Mouse (Mus musculus): ENCODE measurements around the gene Abcc3. TPM values are rescaled to one million over a fixed set of nuclear protein-coding genes. Genes with fewer than 3 reads are reported as not detected.

Gene Abcc3
- total and polyA plus RNA-seq, 2 experiments from 2014 or later, result 0.97 to 1.1 TPM

GRCm38 (mm10) chr11:94320969-94321930 is 71.5 kb downstream of the Abcc3 start:
- under 1% methylated on average over 67 of the region's 67 CpGs for WGBS
- H3K27ac ChIP-seq (ENCODE audit: low read depth, low read length), result peak overlapping the region; percentile 98
- ATAC-seq, result peak; percentile 79
- H3K4me1 ChIP-seq (ENCODE audit: insufficient read depth), result peaks cover 22% of the 10 kb centered on the region
- H3K36me3 ChIP-seq (ENCODE audit: insufficient read depth), result no peaks in the 10 kb centered on the region
- no peaks in the 10 kb centered on the region for H3K9me3 ChIP-seq (ENCODE audit: low read length)
- no peak for TF ChIP-seq CTCF (IDR thresholded peaks at IDR 0.05; ENCODE audit: low read depth)
- peak overlapping the region; percentile 70 for H3K4me2 ChIP-seq (ENCODE audit: low read depth)
- peak overlapping the region; percentile 100 for H3K4me3 ChIP-seq (ENCODE audit: low read depth, low read length)
- peak overlapping the region; percentile 99 for H3K9ac ChIP-seq
- no peak for DNase-seq
- H3K27me3 ChIP-seq (ENCODE audit: insufficient read depth, low read length), result no peaks in the 10 kb centered on the region

- WGBS, result 69% methylated on average over 5 of the region's 5 CpGs
- Histone ChIP-seq H3K4me3 (ENCODE audit: low read depth, low read length) (no peak overlapping the region), H3K36me3 (ENCODE audit: insufficient read depth) (no peaks in the 10 kb centered on the region), H3K27ac (ENCODE audit: low read depth, low read length) (no peak overlapping the region), H3K9me3 (ENCODE audit: low read length) (no peaks in the 10 kb centered on the region), H3K9ac (no peak overlapping the region), H3K4me2 (ENCODE audit: low read depth) (no peak overlapping the region; the same call in 1 of the 2 replicates), H3K4me1 (ENCODE audit: insufficient read depth) (peaks cover 29% of the 10 kb centered on the region), H3K27me3 (ENCODE audit: insufficient read depth, low read length) (no peaks in the 10 kb centered on the region)
- ATAC-seq (no peak), DNase-seq (no peak)
- TF ChIP-seq CTCF (IDR thresholded peaks at IDR 0.05; ENCODE audit: low read depth), result no peak
Measured at GRCm38 (mm10) chr11:94318056-94318455, 74.7 kb downstream of the Abcc3 start.

- H3K36me3 ChIP-seq (ENCODE audit: insufficient read depth), result no peaks in the 10 kb centered on the region
- H3K9ac ChIP-seq, result no peak overlapping the region
- no peak overlapping the region for H3K27ac ChIP-seq (ENCODE audit: low read depth, low read length)
- no peak for TF ChIP-seq CTCF (IDR thresholded peaks at IDR 0.05; ENCODE audit: low read depth)
- H3K4me2 ChIP-seq (ENCODE audit: low read depth), result peak overlapping the region; percentile 2; the same call in 1 of the 2 replicates
- ATAC-seq (no peak), DNase-seq (no peak)
- 58% methylated on average over 4 of the region's 4 CpGs for WGBS
- no peaks in the 10 kb centered on the region for H3K9me3 ChIP-seq (ENCODE audit: low read length)
- peaks cover 29% of the 10 kb centered on the region for H3K4me1 ChIP-seq (ENCODE audit: insufficient read depth)
- H3K27me3 ChIP-seq (ENCODE audit: insufficient read depth, low read length), result no peaks in the 10 kb centered on the region
- H3K4me3 ChIP-seq (ENCODE audit: low read depth, low read length), result no peak overlapping the region
Measured at GRCm38 (mm10) chr11:94317515-94317914, 75.3 kb downstream of the Abcc3 start.

GRCm38 (mm10) chr11:94317014-94317413 is 75.8 kb downstream of the Abcc3 start:
- no peak overlapping the region for H3K9ac ChIP-seq
- no peak for ATAC-seq
- no peaks in the 10 kb centered on the region for H3K36me3 ChIP-seq (ENCODE audit: insufficient read depth)
- H3K27ac ChIP-seq (ENCODE audit: low read depth, low read length), result no peak overlapping the region
- no peaks in the 10 kb centered on the region for H3K27me3 ChIP-seq (ENCODE audit: insufficient read depth, low read length)
- no peaks in the 10 kb centered on the region for H3K9me3 ChIP-seq (ENCODE audit: low read length)
- DNase-seq, result no peak
- H3K4me3 ChIP-seq (ENCODE audit: low read depth, low read length), result no peak overlapping the region
- no peak overlapping the region for H3K4me2 ChIP-seq (ENCODE audit: low read depth)
- H3K4me1 ChIP-seq (ENCODE audit: insufficient read depth), result peaks cover 26% of the 10 kb centered on the region
- 72% methylated on average over 1 of the region's 1 CpGs for WGBS
- no peak for TF ChIP-seq CTCF (IDR thresholded peaks at IDR 0.05; ENCODE audit: low read depth)

GRCm38 (mm10) chr11:94316528-94316927 is 76.3 kb downstream of the Abcc3 start:
- peaks cover 26% of the 10 kb centered on the region for H3K4me1 ChIP-seq (ENCODE audit: insufficient read depth)
- TF ChIP-seq CTCF (IDR thresholded peaks at IDR 0.05; ENCODE audit: low read depth), result no peak
- no peak for ATAC-seq
- H3K27me3 ChIP-seq (ENCODE audit: insufficient read depth, low read length), result no peaks in the 10 kb centered on the region
- no peak for DNase-seq
- H3K27ac ChIP-seq (ENCODE audit: low read depth, low read length), result no peak overlapping the region
- H3K4me2 ChIP-seq (ENCODE audit: low read depth), result no peak overlapping the region
- H3K9me3 ChIP-seq (ENCODE audit: low read length), result no peaks in the 10 kb centered on the region
- H3K4me3 ChIP-seq (ENCODE audit: low read depth, low read length), result no peak overlapping the region
- 84% methylated on average over 2 of the region's 2 CpGs for WGBS
- no peak overlapping the region for H3K9ac ChIP-seq
- H3K36me3 ChIP-seq (ENCODE audit: insufficient read depth), result no peaks in the 10 kb centered on the region

- TF ChIP-seq CTCF (IDR thresholded peaks at IDR 0.05; ENCODE audit: low read depth), result no peak
- H3K4me1 ChIP-seq (ENCODE audit: insufficient read depth), result peaks cover 26% of the 10 kb centered on the region
- no peaks in the 10 kb centered on the region for H3K36me3 ChIP-seq (ENCODE audit: insufficient read depth)
- no peak for ATAC-seq
- WGBS, result 64% methylated on average over 1 of the region's 1 CpGs
- H3K27me3 ChIP-seq (ENCODE audit: insufficient read depth, low read length), result no peaks in the 10 kb centered on the region
- no peak overlapping the region for H3K4me3 ChIP-seq (ENCODE audit: low read depth, low read length)
- no peak overlapping the region for H3K4me2 ChIP-seq (ENCODE audit: low read depth)
- no peak overlapping the region for H3K9ac ChIP-seq
- no peak for DNase-seq
- H3K27ac ChIP-seq (ENCODE audit: low read depth, low read length), result no peak overlapping the region
- H3K9me3 ChIP-seq (ENCODE audit: low read length), result no peaks in the 10 kb centered on the region
Measured at GRCm38 (mm10) chr11:94315308-94315707, 77.5 kb downstream of the Abcc3 start.

GRCm38 (mm10) chr11:94314098-94314652 is 78.6 kb downstream of the Abcc3 start:
- Histone ChIP-seq H3K27me3 (ENCODE audit: insufficient read depth, low read length) (no peaks in the 10 kb centered on the region), H3K36me3 (ENCODE audit: insufficient read depth) (no peaks in the 10 kb centered on the region), H3K4me2 (ENCODE audit: low read depth) (no peak overlapping the region), H3K9ac (no peak overlapping the region), H3K9me3 (ENCODE audit: low read length) (no peaks in the 10 kb centered on the region), H3K27ac (ENCODE audit: low read depth, low read length) (no peak overlapping the region), H3K4me3 (ENCODE audit: low read depth, low read length) (no peak overlapping the region), H3K4me1 (ENCODE audit: insufficient read depth) (peaks cover 23% of the 10 kb centered on the region; the same call in 1 of the 2 replicates)
- DNase-seq, result no peak
- WGBS, result 70% methylated on average over 2 of the region's 2 CpGs
- TF ChIP-seq CTCF (IDR thresholded peaks at IDR 0.05; ENCODE audit: low read depth), result no peak
- ATAC-seq, result no peak
